Mouse (Mus musculus): ENCODE measurements around the gene Mvb12b.
A peak's percentile ranks its signal among the peaks of the same experiment; 100 is the strongest.

Gene Mvb12b

GRCm38 (mm10) chr2:33734781-33735485 lies 152.8 kb downstream of the Mvb12b start:
- peak; percentile 89 to 91 for DNase-seq (ENCODE audit: low spot score in 2 of 2)

DNA sequence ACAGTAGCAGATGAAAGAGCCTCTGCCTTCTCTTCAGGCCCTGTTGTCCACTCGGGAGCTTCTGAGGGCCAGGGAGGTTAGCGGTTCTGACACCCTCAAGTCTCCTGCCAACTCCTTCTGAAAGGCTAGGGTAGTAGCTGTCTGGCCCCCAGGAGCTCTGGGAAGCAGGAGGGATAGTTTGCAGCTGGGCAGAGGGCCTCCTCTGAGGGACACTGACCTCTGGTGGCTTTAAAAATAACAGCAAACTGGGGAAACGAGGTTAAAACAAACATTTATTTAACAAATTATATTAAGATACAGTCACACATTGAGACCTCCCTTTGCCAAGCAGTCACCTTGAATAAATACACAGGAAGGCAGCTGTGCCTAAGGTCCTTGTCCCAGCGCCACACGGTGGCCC lies 158.0 kb downstream of the Mvb12b start:
- no peak for DNase-seq (ENCODE audit: low spot score in 2 of 2)

- no peak for DNase-seq (ENCODE audit: low spot score in 2 of 2)
Measured at GRCm38 (mm10) chr2:33727199-33727598, 160.5 kb downstream of the Mvb12b start.

- no peak for DNase-seq (ENCODE audit: low spot score in 2 of 2)
Measured at GRCm38 (mm10) chr2:33720380-33720898, 167.3 kb downstream of the Mvb12b start.

DNA sequence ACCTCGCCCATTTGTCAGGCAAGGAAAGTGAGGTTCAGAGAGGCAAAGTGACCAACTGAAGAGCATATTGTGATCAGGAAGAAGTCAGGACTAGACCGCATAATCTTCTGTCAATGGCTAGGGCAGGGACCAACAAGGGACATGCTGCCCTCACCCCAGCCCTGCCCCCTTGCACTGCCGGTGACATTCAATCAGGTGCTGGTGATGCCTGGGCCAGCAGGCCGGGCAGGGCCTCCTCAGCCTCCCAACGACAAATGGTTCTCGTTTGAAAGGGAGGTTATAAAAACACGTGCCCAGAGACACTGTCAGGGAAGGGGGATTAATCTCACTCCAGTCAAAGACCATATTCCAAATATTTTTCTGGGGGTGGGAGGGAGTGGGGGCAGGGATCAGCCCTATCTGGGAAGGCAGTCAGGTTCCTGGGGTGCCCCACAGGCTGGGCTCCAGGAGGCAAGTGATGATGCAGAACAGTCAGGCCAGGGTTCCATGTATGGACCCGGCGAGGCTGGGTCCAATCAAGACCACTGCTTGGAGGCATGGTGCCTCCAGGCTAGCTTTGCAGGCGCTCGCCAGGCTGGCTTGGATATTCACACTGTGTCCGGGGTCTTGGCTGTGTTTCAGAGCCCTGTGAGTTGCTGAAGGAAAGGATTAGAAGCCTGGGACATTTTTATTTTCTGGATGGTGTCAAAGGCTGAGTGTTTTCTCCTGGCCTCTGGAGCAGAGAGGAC lies 168.2 kb downstream of the Mvb12b start:
- no peak for DNase-seq (ENCODE audit: low spot score in 2 of 2)

GRCm38 (mm10) chr2:33718561-33718960 lies 169.2 kb downstream of the Mvb12b start:
- DNase-seq (ENCODE audit: low spot score in 2 of 2), result no peak

DNA sequence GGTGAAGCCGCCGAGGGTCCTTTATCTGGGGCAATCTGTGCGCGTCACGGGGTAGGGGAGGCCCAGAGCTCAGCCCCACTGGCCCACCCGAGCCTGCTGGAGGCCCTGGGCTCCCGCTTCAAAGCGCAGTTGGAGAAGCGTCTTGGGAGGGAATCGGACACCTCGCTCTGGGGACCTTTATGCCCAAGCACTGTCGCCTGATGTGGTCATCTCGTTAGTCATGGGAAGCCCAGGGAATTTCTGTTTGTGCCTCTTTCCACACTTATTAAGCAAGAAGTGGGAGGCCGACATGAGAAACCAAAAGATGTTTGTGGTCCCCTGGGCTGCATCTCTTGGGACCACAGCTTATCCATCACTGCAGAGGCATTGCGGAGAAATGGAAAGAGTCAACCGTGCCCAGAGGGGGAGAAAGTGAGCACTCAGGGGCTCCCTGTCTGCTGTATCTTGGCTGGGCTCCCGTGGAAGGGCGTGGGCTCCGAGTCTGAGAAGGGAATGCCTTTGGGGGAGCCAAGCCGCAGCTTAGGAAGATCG lies 169.9 kb downstream of the Mvb12b start:
- no peak for DNase-seq (ENCODE audit: low spot score in 2 of 2)

DNA sequence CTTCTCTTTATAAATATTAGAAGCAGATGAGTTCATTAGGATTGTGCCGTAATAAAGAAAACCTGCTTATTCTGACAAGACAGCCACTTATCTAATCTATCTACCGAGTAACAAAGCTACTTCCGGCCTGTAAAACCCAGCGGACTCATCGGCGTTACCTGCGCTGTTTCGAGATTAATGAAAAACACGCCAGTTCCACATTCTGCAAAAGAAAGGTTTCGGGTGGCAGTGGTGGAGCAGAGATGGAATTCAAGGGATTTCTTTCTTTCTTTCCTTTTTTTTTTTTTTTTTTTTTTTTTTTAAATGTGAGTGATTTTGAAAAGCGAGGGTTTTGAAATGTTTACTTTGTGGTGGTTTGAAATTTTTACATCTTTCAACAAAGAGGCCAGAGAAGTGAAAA lies 170.4 kb downstream of the Mvb12b start:
- DNase-seq (ENCODE audit: low spot score in 2 of 2), result no peak

DNA sequence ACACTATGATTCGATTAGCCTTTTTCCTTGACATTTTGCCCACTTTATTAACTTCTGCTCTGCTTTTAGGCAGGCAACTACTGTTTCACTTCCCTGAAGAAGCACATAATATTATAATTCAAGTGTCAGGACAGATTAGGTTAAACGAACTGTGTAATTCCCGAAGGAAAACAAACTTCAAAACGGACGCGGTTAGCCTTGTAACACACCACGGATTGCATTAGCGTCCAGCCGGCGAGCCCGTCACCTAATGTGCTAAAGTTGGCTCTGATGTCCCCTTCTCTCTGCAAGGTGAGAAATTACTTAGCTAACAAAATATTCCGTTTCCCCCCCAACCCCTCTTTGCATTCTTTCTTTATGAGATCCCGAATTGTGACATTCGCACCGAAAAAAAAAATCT lies 170.9 kb downstream of the Mvb12b start:
- no peak for DNase-seq (ENCODE audit: low spot score in 2 of 2)

DNA sequence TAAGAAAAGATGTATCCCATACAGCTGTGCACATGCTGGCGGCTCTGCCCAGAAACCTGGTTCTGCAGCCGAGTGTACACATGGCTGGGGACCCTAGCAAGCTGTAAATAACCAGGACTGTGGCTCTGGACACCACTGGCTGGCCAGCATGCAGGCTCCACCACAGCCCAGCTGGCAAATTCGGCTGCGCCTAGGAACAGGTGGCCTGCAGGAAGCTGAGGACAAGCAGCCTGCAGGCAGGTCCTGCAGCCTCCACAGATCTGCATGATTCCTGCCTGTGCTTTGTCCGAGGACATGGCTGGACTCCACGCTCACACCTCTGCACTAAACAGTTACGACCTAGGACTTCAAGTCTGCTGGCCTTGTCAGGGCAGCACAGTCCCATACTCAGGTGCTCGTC lies 172.8 kb downstream of the Mvb12b start:
- DNase-seq (ENCODE audit: low spot score in 2 of 2), result no peak

DNA sequence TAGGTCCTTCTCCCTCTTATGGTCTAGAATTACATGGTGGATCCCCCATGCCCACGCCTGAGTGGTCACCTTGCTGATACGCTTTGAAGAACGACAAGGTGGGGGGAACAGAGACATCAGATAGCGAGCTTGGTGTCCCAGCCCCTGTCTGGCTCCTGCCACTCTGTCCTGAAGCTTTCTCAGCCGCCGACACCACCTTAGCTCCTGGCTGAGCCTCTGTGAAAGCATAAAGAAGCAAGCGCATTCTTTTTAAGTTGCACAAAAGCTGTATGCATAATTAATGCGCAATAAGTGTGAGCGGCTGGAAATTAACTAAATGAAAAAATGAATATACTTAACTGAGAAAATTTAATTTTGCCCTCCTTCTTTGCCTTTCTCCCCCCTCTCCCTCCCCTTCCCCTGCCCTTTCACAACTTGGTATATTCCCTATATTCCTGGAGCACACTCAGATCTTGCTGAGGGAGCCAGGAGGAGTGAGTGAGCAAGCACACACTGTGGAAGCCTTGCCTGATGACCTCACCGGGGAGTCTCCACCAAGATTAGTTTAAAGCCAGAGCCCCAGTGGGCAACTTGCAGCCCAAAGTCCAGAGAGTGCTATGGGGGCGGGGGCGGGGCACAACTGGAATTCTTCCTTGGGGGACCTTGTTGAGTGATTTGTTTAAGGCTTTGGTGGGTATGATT lies 174.0 kb downstream of the Mvb12b start:
- no peak for DNase-seq (ENCODE audit: low spot score in 2 of 2)

- DNase-seq (ENCODE audit: low spot score in 2 of 2), result no peak
Measured at GRCm38 (mm10) chr2:33712811-33713210, 174.9 kb downstream of the Mvb12b start.

- DNase-seq (ENCODE audit: low spot score in 2 of 2), result peak; percentile 39 to 42
Measured at GRCm38 (mm10) chr2:33708831-33709230, 178.9 kb downstream of the Mvb12b start.

- DNase-seq (ENCODE audit: low spot score in 2 of 2), result no peak
Measured at GRCm38 (mm10) chr2:33708096-33708495, 179.7 kb downstream of the Mvb12b start.

GRCm38 (mm10) chr2:33706403-33706802 lies 181.3 kb downstream of the Mvb12b start:
- no peak for DNase-seq (ENCODE audit: low spot score in 2 of 2)

GRCm38 (mm10) chr2:33705687-33706320 lies 181.9 kb downstream of the Mvb12b start:
- DNase-seq (ENCODE audit: low spot score in 2 of 2), result no peak

GRCm38 (mm10) chr2:33703286-33703685 lies 184.5 kb downstream of the Mvb12b start:
- no peak for DNase-seq (ENCODE audit: low spot score in 2 of 2)

GRCm38 (mm10) chr2:33702705-33703104 lies 185.0 kb downstream of the Mvb12b start:
- DNase-seq (ENCODE audit: low spot score in 2 of 2), result no peak

DNA sequence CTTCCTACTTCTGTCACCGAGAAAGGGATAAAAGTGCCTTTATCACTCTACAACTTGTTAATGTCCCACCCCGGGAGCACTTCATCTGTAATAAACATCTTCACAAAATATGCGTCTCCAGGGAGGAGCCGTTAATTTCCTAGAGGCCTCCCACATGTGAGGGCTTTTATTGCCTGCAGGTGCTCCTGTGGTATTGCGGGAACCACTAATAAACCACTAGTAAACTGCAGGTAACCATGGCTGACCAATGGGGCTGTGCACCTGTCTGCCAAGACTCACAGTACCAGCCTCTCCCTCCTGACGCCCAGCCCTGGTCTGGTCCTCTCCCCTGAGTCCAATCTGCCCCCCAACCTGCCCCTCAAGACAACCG lies 186.3 kb downstream of the Mvb12b start:
- DNase-seq (ENCODE audit: low spot score in 2 of 2), result no peak

DNA sequence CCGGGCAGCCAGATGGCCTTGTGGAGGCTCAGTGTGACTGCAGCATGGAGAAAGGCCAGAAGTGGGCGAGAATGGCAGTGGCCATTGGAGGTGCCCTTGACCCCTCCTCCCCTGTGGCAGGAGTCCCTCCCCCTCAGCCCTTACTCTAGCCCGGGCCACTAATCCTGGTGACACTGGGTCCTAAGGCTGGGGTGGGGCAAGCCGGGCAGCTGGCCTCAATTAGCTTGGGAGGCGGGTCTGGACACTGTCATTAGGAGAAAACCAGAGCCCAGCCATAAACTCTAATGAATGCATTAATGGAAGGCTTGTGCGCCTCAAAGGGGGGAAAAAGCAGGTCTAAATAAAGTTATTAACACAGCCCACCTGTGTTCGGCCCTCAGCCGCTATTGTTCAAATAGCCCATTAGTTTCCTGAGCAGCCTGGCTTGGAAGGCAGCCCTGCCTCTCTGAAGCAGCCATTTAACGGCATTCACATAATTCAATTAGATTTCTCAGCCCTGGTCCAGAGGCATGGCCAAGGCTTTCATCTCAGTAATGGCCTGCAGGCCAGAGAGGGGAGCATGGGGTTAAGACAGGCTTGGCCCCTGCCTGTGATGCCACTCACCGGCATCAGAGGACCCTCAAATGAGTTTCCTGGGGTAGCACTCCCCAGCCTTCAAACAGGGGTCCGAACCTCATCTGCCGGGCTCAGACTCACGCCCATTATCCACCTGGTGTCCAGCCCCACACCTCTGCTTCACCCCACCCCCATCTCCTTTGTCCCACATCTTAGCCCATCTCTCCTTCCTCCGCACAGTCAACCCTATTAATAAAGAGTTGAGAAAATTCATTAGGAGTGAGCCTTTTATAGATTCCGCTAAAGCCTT lies 186.9 kb downstream of the Mvb12b start:
- no peak for DNase-seq (ENCODE audit: low spot score in 2 of 2)

DNA sequence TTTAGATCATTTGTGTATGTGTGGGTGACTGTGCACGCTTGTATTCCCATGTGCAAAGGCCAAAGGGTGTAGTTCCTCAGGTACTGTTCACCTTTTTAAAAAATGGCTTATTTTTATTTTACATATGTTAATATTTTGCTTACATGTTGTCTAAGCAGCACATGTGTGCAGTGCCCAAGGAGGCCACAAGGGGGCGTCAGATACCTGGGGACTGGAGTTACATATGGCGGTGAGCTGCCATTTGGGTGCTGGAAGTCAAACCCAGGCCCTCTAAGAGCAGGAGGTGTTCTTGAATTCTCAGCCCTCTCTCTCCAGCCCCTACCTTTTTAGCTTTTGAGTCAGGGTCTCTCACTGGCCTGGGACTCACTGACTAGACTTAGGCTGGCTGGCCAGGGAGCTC lies 188.8 kb downstream of the Mvb12b start:
- DNase-seq (ENCODE audit: low spot score in 2 of 2), result no peak

All from right cerebral cortex, adult 2 months (tissue).